Mouse (Mus musculus): ENCODE data around the gene Ramp2. TPM values are rescaled to one million over a fixed set of nuclear protein-coding genes. Genes with fewer than 3 reads are reported as not detected.
A peak's percentile ranks its signal among the peaks of the same experiment; 100 is the strongest.

Ramp2 gene
- polyA plus RNA-seq, 1 experiment from 2014 or later = 20.3 TPM

DNA sequence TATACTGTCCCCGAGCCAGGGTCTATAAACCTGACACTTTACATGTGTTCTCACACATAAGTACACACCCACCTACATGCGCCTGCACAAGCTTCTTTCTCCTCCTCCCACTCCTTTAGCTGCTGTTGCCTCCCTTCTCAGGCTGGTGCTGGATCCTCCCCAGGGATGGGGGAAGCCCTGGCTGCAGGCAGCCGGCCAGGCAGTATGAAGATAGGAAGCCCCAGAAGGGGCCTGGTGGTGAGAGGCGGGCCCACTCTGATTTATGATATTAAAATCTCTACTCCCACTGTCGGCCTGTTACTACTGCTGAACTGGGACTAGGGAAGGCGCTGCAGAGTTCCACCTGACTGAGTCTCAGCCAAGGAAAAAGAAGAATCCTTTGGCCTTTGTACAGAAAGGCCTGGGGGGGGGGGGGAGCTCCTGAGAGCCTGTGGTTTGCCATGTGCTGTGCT is 13.5 kb downstream of the Ramp2 start:
- Histone ChIP-seq H3K4me2 (peak overlapping the region; percentile 97), H3K27ac (replicated peaks) (peak overlapping the region; percentile 96), H3K4me1 (replicated peaks) (peaks cover 82% of the 10 kb centered on the region), H3K36me3 (replicated peaks) (peaks cover 24% of the 10 kb centered on the region), H3K9me3 (replicated peaks) (no peaks in the 10 kb centered on the region), H3K4me3 (replicated peaks) (peak overlapping the region; percentile 74), H3K9ac (peak overlapping the region; percentile 86), H3K27me3 (peaks cover 37% of the 10 kb centered on the region)
- WGBS (ENCODE audit: insufficient replicate concordance) = 21% methylated on average over 6 of the region's 6 CpGs
- no peak for ATAC-seq (ENCODE audit: insufficient read depth)

DNA sequence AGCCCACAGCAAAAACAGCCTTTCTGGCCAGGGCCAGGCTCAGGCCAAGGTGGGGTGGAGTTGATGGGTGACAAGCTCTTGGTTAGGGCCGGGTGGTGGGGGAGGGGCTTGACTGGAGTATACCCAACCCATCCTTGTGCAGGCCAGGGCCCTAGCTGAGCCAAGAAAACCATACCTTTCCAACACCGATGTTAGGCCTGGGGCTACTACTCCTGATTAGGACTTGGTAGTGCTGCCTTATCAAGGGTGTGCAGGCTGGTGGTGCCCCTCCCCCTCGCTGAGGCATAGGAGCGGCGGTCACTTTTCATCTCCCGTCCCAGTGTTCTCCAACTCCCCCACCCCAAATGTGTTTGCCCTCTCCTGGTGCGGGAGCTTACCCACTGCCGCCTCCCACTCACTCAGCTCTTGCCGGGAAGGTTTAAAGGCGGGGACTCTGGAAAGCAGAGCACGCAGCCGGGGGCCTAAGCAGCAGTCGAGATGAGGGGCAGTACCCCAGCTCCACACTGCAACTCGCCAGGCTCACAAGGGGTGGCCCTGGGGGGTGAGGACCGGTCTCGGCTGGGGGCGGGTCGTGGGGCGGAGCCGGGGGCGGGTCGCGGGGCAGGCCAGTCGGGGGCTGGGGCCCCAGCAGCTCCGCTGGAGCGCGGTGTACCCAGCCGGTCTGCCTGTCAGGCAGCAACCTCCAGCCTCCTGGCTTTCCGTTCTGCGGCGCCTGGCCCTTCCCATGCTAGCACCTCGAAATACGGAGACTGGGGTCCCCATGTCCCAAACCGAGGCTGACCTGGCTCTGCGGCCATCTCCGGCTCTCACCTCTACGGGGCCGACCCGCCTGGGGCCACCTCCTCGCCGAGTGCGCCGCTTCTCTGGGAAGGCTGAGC is 14.4 kb downstream of the Ramp2 start, which contains the start of gene Wnk4:
TSS of gene Wnk4 (plus strand) at position 620 of the 878 bp plus-strand sequence.
- Histone ChIP-seq H3K9ac (peak within 1 kb of the TSS; percentile 86), H3K27me3 (peaks cover 45% of the 10 kb centered on the region), H3K4me2 (peak within 1 kb of the TSS; percentile 97), H3K36me3 (replicated peaks) (peaks cover 24% of the 10 kb centered on the region), H3K27ac (replicated peaks) (peak within 1 kb of the TSS; percentile 96), H3K4me3 (replicated peaks) (peak within 1 kb of the TSS; percentile 74), H3K4me1 (replicated peaks) (peaks cover 82% of the 10 kb centered on the region), H3K9me3 (replicated peaks) (no peaks in the 10 kb centered on the region)
- 0% methylated on average over 43 of the region's 43 CpGs for WGBS (ENCODE audit: insufficient replicate concordance)
- ATAC-seq (ENCODE audit: insufficient read depth) = peak; percentile 93

DNA sequence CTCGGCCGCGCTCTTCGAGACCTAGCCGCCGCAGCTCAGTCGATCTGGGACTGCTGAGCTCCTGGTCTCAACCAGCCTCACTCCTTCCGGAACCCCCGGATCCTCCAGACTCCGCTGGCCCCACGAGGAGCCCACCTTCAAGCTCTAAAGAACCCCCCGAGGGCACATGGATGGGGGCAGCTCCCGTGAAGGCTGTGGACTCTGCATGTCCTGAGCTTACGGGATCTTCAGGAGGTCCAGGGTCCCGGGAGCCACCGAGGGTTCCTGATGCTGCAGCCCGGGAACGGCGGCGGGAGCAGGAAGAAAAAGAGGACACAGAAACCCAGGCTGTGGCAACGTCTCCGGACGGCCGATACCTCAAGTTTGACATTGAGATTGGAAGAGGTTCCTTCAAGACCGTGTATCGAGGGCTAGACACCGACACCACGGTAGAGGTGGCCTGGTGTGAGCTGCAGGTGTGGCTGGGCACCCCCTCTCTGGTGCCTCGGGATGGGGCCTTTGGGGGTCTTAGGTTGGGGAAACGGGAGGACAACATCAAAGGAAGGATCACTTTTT is 15.1 kb downstream of the Ramp2 start:
- Histone ChIP-seq H3K36me3 (replicated peaks) (peaks cover 22% of the 10 kb centered on the region), H3K9me3 (replicated peaks) (no peaks in the 10 kb centered on the region), H3K27ac (replicated peaks) (peak overlapping the region; percentile 96), H3K9ac (peak overlapping the region; percentile 86), H3K4me1 (replicated peaks) (peaks cover 77% of the 10 kb centered on the region), H3K4me3 (replicated peaks) (peak overlapping the region; percentile 74), H3K27me3 (peaks cover 52% of the 10 kb centered on the region), H3K4me2 (peak overlapping the region; percentile 97)
- under 1% methylated on average over 30 of the region's 30 CpGs for WGBS (ENCODE audit: insufficient replicate concordance)
- ATAC-seq (ENCODE audit: insufficient read depth) = no peak

DNA sequence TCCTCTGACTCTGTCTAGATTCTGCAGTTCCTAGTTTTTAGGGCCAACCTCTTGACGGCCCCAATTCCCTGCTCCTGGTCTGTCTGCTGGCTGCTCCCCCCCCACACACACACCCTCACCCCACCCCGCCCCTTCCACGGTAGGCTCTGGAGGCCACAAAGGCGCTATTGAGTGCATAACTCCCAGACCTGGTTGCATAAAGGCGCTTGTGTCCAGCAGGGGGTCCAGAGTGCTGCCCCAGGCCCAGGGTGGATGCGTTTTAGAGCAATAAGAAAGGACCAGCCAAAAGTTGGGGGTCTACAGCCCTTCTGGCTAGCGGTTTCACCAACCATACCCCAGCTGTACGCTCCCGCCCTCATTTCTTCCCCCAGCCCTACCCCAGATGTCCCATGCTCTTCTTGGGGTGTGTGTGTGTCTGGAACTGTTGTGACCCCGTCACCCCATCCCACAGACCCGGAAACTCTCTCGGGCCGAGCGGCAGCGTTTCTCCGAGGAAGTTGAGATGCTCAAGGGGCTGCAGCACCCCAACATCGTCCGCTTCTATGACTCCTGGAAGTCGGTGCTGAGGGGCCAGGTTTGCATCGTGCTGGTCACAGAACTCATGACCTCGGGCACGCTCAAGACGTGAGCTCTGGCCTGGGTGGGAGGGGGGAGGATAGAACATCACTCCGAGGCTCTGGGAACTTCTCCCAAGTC is 16.6 kb downstream of the Ramp2 start:
- Histone ChIP-seq H3K27me3 (peaks cover 67% of the 10 kb centered on the region), H3K9me3 (replicated peaks) (no peaks in the 10 kb centered on the region), H3K4me1 (replicated peaks) (peaks cover 67% of the 10 kb centered on the region), H3K4me2 (peak overlapping the region; percentile 97), H3K27ac (replicated peaks) (no peak overlapping the region), H3K4me3 (replicated peaks) (peak overlapping the region; percentile 74), H3K36me3 (replicated peaks) (peaks cover 12% of the 10 kb centered on the region), H3K9ac (0 out of 2 replicates have a peak overlapping the region, but pooled peaks have one; percentile 47)
- 7% methylated on average over 24 of the region's 24 CpGs for WGBS (ENCODE audit: insufficient replicate concordance)
- no peak for ATAC-seq (ENCODE audit: insufficient read depth)

DNA sequence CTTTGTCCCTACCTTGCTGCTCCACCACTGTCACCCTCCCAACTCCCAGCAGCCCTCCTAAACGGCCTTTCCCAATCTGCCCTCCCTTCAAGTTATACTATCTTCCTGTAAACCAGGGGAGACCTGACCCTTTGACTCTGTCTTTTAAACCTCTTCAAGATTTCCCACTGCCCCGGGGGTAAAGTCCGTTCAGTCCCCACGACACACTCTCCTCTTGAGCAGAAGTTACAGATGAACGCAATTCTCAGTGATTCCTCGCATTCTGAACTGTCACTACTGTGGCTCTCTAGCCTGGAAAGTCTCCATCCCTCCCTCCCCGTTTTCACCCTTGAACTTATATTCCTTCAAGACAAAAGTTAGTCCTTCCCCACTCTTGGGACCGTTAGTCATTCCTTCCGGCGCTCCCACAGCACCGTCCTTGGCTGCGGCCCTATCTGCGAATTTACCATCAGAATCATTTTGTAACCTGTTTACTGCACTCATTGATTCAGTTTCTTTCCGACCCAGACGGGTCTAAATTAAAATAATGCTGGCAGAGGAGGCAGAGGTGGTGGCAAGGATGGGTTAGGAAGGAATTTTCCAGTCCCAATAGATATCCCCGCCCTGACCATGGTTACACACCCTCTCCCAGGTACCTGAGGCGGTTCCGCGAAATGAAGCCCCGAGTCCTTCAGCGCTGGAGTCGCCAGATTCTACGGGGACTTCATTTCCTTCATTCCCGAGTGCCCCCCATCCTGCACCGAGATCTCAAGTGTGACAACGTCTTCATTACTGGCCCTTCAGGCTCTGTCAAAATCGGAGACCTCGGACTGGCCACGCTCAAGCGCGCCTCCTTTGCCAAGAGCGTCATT is 17.5 kb downstream of the Ramp2 start:
- Histone ChIP-seq H3K27me3 (peaks cover 75% of the 10 kb centered on the region), H3K9me3 (replicated peaks) (no peaks in the 10 kb centered on the region), H3K36me3 (replicated peaks) (peaks cover 2% of the 10 kb centered on the region; the same call in 1 of the 2 replicates), H3K4me1 (replicated peaks) (peaks cover 63% of the 10 kb centered on the region), H3K27ac (replicated peaks) (no peak overlapping the region), H3K4me3 (replicated peaks) (peak overlapping the region; percentile 74; the same call in 1 of the 2 replicates), H3K4me2 (peak overlapping the region; percentile 97; the same call in 1 of the 2 replicates), H3K9ac (no peak overlapping the region)
- ATAC-seq (ENCODE audit: insufficient read depth) = no peak
- 14% methylated on average over 32 of the region's 32 CpGs for WGBS (ENCODE audit: insufficient replicate concordance)

DNA sequence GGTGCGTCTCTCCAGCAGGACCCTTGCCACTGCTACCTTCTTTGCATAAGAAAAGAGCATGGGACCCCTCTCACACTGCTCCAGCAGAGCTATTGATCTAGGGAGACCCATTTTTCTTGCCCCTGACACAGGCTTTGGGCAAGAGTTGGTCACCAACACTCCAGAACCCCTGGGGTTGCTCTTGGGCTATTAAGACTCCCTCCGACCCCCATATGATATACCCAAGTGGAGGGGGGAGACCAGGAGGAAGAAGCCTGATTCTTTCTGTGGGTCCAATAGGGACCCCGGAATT is 18.1 kb downstream of the Ramp2 start:
- Histone ChIP-seq H3K36me3 (replicated peaks) (no peaks in the 10 kb centered on the region; the same call in 1 of the 2 replicates), H3K9ac (no peak overlapping the region), H3K4me3 (replicated peaks) (no peak overlapping the region), H3K27me3 (peaks cover 79% of the 10 kb centered on the region), H3K27ac (replicated peaks) (no peak overlapping the region), H3K4me2 (no peak overlapping the region), H3K4me1 (replicated peaks) (peaks cover 60% of the 10 kb centered on the region), H3K9me3 (replicated peaks) (no peaks in the 10 kb centered on the region)
- 26% methylated on average over 3 of the region's 3 CpGs for WGBS (ENCODE audit: insufficient replicate concordance)
- ATAC-seq (ENCODE audit: insufficient read depth) = no peak

DNA sequence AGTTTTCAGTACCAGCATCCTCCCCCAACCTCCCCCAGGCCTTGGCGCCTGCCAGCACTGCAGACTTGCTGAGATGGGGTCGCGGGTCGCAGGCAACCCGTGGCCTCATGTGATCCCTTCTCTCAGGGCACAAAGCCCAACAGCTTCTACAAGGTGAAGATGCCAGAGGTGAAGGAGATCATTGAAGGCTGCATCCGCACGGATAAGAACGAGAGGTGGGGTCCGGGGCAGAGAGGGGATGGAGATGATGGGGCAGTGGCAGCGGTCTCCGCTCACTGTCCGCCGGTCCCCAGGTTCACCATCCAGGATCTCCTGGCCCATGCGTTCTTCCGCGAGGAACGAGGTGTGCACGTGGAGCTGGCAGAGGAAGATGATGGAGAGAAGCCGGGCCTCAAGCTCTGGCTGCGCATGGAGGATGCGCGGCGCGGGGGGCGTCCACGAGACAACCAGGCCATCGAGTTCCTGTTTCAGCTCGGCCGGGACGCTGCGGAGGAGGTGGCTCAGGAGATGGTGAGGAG is 19.2 kb downstream of the Ramp2 start:
- WGBS (ENCODE audit: insufficient replicate concordance) = 14% methylated on average over 31 of the region's 31 CpGs
- Histone ChIP-seq H3K4me1 (replicated peaks) (peaks cover 60% of the 10 kb centered on the region), H3K9ac (no peak overlapping the region), H3K36me3 (replicated peaks) (no peaks in the 10 kb centered on the region), H3K27ac (replicated peaks) (no peak overlapping the region), H3K4me3 (replicated peaks) (0 out of 2 replicates have a peak overlapping the region, but pooled peaks have one; percentile 4), H3K27me3 (peaks cover 90% of the 10 kb centered on the region), H3K9me3 (replicated peaks) (no peaks in the 10 kb centered on the region), H3K4me2 (peak overlapping the region; percentile 13; the same call in 1 of the 2 replicates)
- no peak for ATAC-seq (ENCODE audit: insufficient read depth)

DNA sequence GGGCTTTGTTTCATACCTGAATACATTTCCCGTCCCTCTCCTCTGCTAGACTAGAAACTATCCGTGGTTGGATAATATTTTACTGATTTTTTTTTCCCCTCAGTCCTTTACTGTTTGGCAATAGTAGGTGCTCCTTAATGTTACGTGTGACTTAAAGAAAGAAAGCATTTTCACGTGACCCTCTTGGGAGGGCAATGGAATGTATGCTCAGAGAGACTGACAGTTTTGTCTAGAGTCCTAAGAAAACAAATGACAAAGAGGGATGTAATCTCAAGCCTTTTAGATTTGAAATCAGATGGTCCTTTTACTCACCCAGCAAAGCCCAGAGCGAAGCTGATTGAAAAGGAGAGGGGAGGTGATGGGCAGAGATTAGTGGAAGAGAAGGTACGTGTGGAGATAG is 20.1 kb downstream of the Ramp2 start:
- peaks cover 58% of the 10 kb centered on the region for H3K4me1 ChIP-seq (replicated peaks)
- H3K27me3 ChIP-seq = peaks cover 96% of the 10 kb centered on the region

DNA sequence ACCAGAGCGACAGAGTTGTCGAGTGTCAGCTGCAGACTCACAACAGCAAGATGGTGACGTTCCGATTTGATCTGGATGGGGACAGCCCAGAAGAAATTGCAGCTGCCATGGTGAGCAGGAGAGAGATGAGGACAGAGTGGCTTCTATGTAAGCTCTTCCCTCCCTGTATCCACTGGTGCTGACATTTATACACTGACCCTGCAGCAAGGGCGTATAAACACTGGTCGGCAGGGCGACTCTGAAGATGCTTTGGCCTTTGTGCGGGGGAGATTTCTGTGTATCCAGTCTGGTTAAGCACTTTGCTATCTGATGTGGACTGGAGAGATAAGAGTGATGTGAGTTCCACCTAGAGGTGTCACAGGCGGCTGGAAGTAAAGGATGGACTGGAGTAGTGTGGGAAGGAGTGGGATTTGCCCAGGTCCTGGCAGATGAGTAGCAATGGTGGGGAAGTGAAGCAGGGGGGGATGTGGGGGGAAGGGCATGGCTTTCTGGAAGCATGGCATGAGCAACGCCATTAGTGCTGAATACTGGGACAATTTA is 23.8 kb downstream of the Ramp2 start:
- WGBS (ENCODE audit: insufficient replicate concordance) = 22% methylated on average over 10 of the region's 10 CpGs
- no peaks in the 10 kb centered on the region for H3K9me3 ChIP-seq (replicated peaks)
- no peaks in the 10 kb centered on the region for H3K36me3 ChIP-seq (replicated peaks)
- peak; percentile 66 for ATAC-seq (ENCODE audit: insufficient read depth)
- peaks cover 31% of the 10 kb centered on the region for H3K4me1 ChIP-seq (replicated peaks)
- H3K4me2 ChIP-seq = no peak overlapping the region
- H3K27me3 ChIP-seq = peaks cover 72% of the 10 kb centered on the region
- no peak overlapping the region for H3K9ac ChIP-seq
- 0 out of 2 replicates have a peak overlapping the region, but pooled peaks have one; percentile 6 for H3K27ac ChIP-seq (replicated peaks)
- H3K4me3 ChIP-seq (replicated peaks) = no peak overlapping the region

More for the DNA sequence above, 20.1 kb downstream of the Ramp2 start:
- no peak overlapping the region for H3K27ac ChIP-seq (replicated peaks)
- H3K4me3 ChIP-seq (replicated peaks) = no peak overlapping the region
- no peaks in the 10 kb centered on the region for H3K36me3 ChIP-seq (replicated peaks)
- H3K9ac ChIP-seq = no peak overlapping the region
- no peak for ATAC-seq (ENCODE audit: insufficient read depth)
- H3K9me3 ChIP-seq (replicated peaks) = no peaks in the 10 kb centered on the region
- no peak overlapping the region for H3K4me2 ChIP-seq
- 36% methylated on average over 6 of the region's 6 CpGs for WGBS (ENCODE audit: insufficient replicate concordance)

DNA sequence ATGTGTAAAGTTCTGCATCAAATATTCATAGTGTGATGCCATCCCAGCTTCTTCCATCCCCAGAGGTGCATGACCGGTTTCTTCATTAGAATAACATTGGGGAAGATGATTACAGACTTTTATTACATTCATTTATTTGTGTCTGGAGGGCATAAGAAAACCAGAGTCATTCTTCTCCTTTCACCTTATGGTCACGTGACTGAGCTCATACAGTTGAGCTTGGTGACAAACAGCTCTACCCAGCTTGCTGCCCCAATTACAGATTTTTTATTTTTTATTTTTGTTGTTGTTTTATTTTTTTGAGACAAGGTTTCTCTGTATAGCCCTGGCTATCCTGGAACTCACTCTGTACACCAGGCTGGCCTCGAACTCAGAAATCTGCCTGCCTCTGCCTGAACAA is 26.6 kb downstream of the Ramp2 start:
- H3K27me3 ChIP-seq = peaks cover 45% of the 10 kb centered on the region
- peaks cover 42% of the 10 kb centered on the region for H3K4me1 ChIP-seq (replicated peaks)
- H3K4me2 ChIP-seq = no peak overlapping the region
- H3K9me3 ChIP-seq (replicated peaks) = no peaks in the 10 kb centered on the region
- ATAC-seq (ENCODE audit: insufficient read depth) = no peak
- H3K36me3 ChIP-seq (replicated peaks) = peaks cover 16% of the 10 kb centered on the region
- no peak overlapping the region for H3K4me3 ChIP-seq (replicated peaks)
- WGBS (ENCODE audit: insufficient replicate concordance) = 64% methylated on average over 3 of the region's 3 CpGs
- no peak overlapping the region for H3K9ac ChIP-seq
- no peak overlapping the region for H3K27ac ChIP-seq (replicated peaks)
